Mouse (Mus musculus) neural tube, embryonic 14.5 days (tissue): ENCODE data around the gene Zfp575. TPM values are rescaled to one million over a fixed set of nuclear protein-coding genes. Genes with fewer than 3 reads are reported as not detected.

ENCODE experiments used
- ATAC-seq: fragments of 200-750 bp; cut with Nextera tagmentation; 2 replicates; pipeline ENCODE4 v1.8.0; 2017; ENCODE audit warnings: low read depth, mild to moderate bottlenecking, moderate TSS enrichment, moderate library complexity
- H3K27ac ChIP-seq: fragments of 300-500 bp; sonication (generic); 2 replicates; pipeline ENCODE4 v1.5.1; 2014; ENCODE audit warnings: low read depth, mild to moderate bottlenecking, control low read depth, low read length, moderate library complexity, mixed read lengths
- H3K27me3 ChIP-seq: fragments of 300-500 bp; sonication (generic); 2 replicates; pipeline ENCODE4 v1.6.1; 2014; ENCODE audit warnings: low read length; ENCODE audit not compliant: control insufficient read depth, insufficient read depth
- H3K36me3 ChIP-seq: fragments of 300-500 bp; sonication (generic); 2 replicates; pipeline ENCODE4 v1.6.1; 2014; ENCODE audit warnings: low read length, mixed read lengths; ENCODE audit not compliant: control insufficient read depth, insufficient read depth
- H3K4me1 ChIP-seq: fragments of 300-500 bp; sonication (generic); 2 replicates; pipeline ENCODE4 v1.6.1; 2014; ENCODE audit warnings: low read length; ENCODE audit not compliant: control insufficient read depth, insufficient read depth
- H3K4me2 ChIP-seq: fragments of 300-500 bp; sonication (generic); 2 replicates; pipeline ENCODE4 v1.6.1; 2014; ENCODE audit warnings: mild to moderate bottlenecking, low read depth, low read length, control low read depth
- H3K4me3 ChIP-seq: fragments of 300-500 bp; sonication (generic); 2 replicates; pipeline ENCODE4 v1.5.1; 2014; ENCODE audit warnings: low read depth, low read length, control low read depth, mixed read lengths
- H3K9ac ChIP-seq: fragments of 300-500 bp; sonication (generic); replicated peaks from 2 replicates; pipeline ENCODE4 v1.6.1; 2014; ENCODE audit warnings: low read depth, mild to moderate bottlenecking, control low read depth, low read length, mixed read lengths
- H3K9me3 ChIP-seq: fragments of 300-500 bp; sonication (generic); 2 replicates; pipeline ENCODE4 v1.6.1; 2016; ENCODE audit warnings: low read length; ENCODE audit not compliant: control insufficient read depth
- WGBS: fragments of 180-500 bp; shearing (Covaris S2); extraction: QIAGEN DNeasy Blood & Tissue Kit; methylation state at CpG from one replicate; pipeline ENCODE4 v1.1.7; 2014; 5-methylcytosine and 5-hydroxymethylcytosine counted together
- polyA plus RNA-seq: library from polyadenylated mRNA; unstranded; fragments of >200 nt; fragmentation: Nextera tagmentation; extraction: Ambion mirVana; gene quantifications from 2 replicates; pipeline ENCODE4 v1.2.1, GENCODE M21; 2014

Gene Zfp575
- polyA plus RNA-seq, 1 experiment from 2014 or later, result 8.5 TPM

GRCm38 (mm10) chr7:24577811-24578210 lies 9.6 kb downstream of the Zfp575 start:
- 95% methylated on average over 10 of the region's 10 CpGs for WGBS

DNA sequence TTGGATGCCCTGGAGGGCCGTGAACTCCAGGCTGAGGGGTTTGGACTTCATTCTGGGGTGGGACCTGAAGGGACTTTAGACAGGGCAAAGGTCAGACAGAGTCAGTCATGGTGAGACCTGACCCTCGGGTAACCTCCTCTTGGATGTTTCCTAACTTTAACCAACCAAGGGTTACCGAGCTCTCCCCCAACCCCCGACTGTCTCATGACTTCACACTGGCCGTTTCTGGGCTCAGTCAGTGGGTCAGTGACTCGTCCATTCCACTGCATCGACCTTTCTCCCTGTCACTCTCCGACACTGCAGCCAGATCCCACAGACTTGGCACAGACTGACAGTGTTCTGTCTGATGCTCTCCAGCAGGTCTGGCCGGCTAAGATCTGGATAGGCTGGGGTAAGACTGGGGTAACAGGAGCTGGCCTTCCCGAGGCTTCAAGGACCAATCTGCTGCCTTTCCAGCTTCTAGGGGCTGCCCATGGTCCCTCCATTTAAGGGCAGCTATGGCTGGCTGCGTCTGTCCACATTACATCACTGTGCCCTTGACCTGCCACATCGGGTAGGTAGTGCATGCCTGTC lies 13.1 kb downstream of the Zfp575 start:
- no peak for ATAC-seq
- Histone ChIP-seq H3K36me3 (no peaks in the 10 kb centered on the region), H3K4me2 (no peak overlapping the region), H3K27me3 (no peaks in the 10 kb centered on the region), H3K9me3 (no peaks in the 10 kb centered on the region), H3K4me3 (no peak overlapping the region), H3K4me1 (no peaks in the 10 kb centered on the region), H3K27ac (no peak overlapping the region), H3K9ac (no peak overlapping the region)
- 64% methylated on average over 12 of the region's 12 CpGs for WGBS

More at GRCm38 (mm10) chr7:24577811-24578210, 9.6 kb downstream of the Zfp575 start:
- Histone ChIP-seq H3K27me3 (no peaks in the 10 kb centered on the region), H3K9me3 (no peaks in the 10 kb centered on the region), H3K9ac (no peak overlapping the region), H3K27ac (no peak overlapping the region), H3K4me2 (no peak overlapping the region), H3K36me3 (no peaks in the 10 kb centered on the region), H3K4me3 (no peak overlapping the region), H3K4me1 (no peaks in the 10 kb centered on the region)
- ATAC-seq, result no peak

GRCm38 (mm10) chr7:24572455-24572854 lies 15.0 kb downstream of the Zfp575 start:
- ATAC-seq, result no peak
- H3K36me3 ChIP-seq, result peaks cover 4% of the 10 kb centered on the region; the same call in 1 of the 2 replicates
- H3K4me2 ChIP-seq, result no peak overlapping the region
- no peaks in the 10 kb centered on the region for H3K4me1 ChIP-seq
- H3K9ac ChIP-seq, result no peak overlapping the region
- H3K9me3 ChIP-seq, result no peaks in the 10 kb centered on the region
- no peak overlapping the region for H3K27ac ChIP-seq
- H3K4me3 ChIP-seq, result no peak overlapping the region
- 51% methylated on average over 5 of the region's 5 CpGs for WGBS
- no peaks in the 10 kb centered on the region for H3K27me3 ChIP-seq

- no peak overlapping the region for H3K4me3 ChIP-seq
- H3K9ac ChIP-seq, result no peak overlapping the region
- no peaks in the 10 kb centered on the region for H3K27me3 ChIP-seq
- no peak for ATAC-seq
- H3K4me1 ChIP-seq, result no peaks in the 10 kb centered on the region
- WGBS, result 90% methylated on average over 4 of the region's 4 CpGs
- peaks cover 10% of the 10 kb centered on the region for H3K36me3 ChIP-seq
- H3K4me2 ChIP-seq, result no peak overlapping the region
- H3K27ac ChIP-seq, result no peak overlapping the region
- H3K9me3 ChIP-seq, result no peaks in the 10 kb centered on the region
These were observed 16.4 kb downstream of the Zfp575 start for GRCm38 (mm10) chr7:24571071-24571470.

DNA sequence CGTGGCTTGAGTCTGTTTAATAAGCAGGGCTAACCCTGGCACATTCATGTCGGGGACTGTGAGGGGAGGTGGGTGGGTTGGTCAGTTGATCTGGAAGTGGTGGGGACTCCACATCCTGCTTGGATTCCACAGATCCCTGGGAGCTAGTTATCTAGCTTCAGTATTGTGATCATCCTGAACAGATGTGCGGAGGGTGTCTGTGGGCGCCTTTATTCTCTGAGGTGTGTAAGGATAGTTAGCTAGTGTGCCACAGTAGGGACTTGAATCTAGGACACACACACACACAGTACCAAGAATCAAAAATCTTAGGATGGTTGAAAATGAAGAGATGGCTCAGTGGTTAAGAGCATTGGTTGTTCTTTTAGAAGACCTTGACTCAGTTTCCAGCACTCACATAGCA lies 18.9 kb downstream of the Zfp575 start:
- Histone ChIP-seq H3K4me1 (no peaks in the 10 kb centered on the region), H3K4me3 (no peak overlapping the region), H3K9me3 (no peaks in the 10 kb centered on the region), H3K4me2 (no peak overlapping the region), H3K27me3 (no peaks in the 10 kb centered on the region), H3K36me3 (peaks cover 10% of the 10 kb centered on the region), H3K9ac (no peak overlapping the region), H3K27ac (no peak overlapping the region)
- no peak for ATAC-seq
- WGBS, result 89% methylated on average over 4 of the region's 4 CpGs

GRCm38 (mm10) chr7:24566206-24566605 lies 21.2 kb downstream of the Zfp575 start:
- H3K4me1 ChIP-seq, result no peaks in the 10 kb centered on the region
- no peak for ATAC-seq
- WGBS, result 97% methylated on average over 9 of the region's 9 CpGs
- H3K9me3 ChIP-seq, result no peaks in the 10 kb centered on the region
- H3K4me3 ChIP-seq, result no peak overlapping the region
- H3K36me3 ChIP-seq, result peaks cover 10% of the 10 kb centered on the region
- H3K9ac ChIP-seq, result no peak overlapping the region
- no peak overlapping the region for H3K27ac ChIP-seq
- H3K4me2 ChIP-seq, result no peak overlapping the region
- H3K27me3 ChIP-seq, result no peaks in the 10 kb centered on the region

- peaks cover 10% of the 10 kb centered on the region for H3K36me3 ChIP-seq
- 95% methylated on average over 11 of the region's 11 CpGs for WGBS
- ATAC-seq, result no peak
These were observed 21.8 kb downstream of the Zfp575 start for GRCm38 (mm10) chr7:24565627-24566026.

GRCm38 (mm10) chr7:24564607-24565265 lies 22.7 kb downstream of the Zfp575 start:
- peak; percentile 28; the same call in 1 of the 2 replicates for ATAC-seq
- H3K4me1 ChIP-seq, result no peaks in the 10 kb centered on the region
- peaks cover 10% of the 10 kb centered on the region for H3K36me3 ChIP-seq

More at GRCm38 (mm10) chr7:24565627-24566026, 21.8 kb downstream of the Zfp575 start:
- no peaks in the 10 kb centered on the region for H3K4me1 ChIP-seq
- no peaks in the 10 kb centered on the region for H3K9me3 ChIP-seq
- no peaks in the 10 kb centered on the region for H3K27me3 ChIP-seq
- H3K4me2 ChIP-seq, result no peak overlapping the region
- H3K4me3 ChIP-seq, result no peak overlapping the region
- H3K9ac ChIP-seq, result no peak overlapping the region
- H3K27ac ChIP-seq, result no peak overlapping the region

DNA sequence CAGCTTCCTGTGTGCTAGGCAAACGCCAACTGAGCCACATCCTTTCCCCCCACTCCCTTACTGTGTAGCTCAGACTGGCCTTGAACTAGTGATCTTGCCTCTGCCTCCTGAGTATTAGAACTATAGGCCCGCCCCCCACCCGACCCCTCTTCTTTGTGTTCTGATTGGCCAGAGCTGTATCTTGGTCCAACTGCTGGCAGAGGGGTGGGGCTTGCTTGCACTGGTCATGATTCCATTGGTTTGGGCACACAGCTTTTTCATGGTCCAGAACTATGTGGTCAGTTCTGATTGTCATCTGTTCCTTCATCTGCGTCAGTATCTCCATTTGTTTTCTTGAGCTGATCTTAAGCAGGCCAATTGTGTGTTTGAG lies 23.6 kb downstream of the Zfp575 start:
- 83% methylated on average over 4 of the region's 4 CpGs for WGBS
- H3K27ac ChIP-seq, result no peak overlapping the region
- H3K9me3 ChIP-seq, result no peaks in the 10 kb centered on the region
- no peak overlapping the region for H3K4me2 ChIP-seq
- H3K4me3 ChIP-seq, result no peak overlapping the region
- H3K4me1 ChIP-seq, result no peaks in the 10 kb centered on the region
- H3K36me3 ChIP-seq, result peaks cover 10% of the 10 kb centered on the region
- H3K27me3 ChIP-seq, result no peaks in the 10 kb centered on the region
- no peak overlapping the region for H3K9ac ChIP-seq
- no peak for ATAC-seq

More at GRCm38 (mm10) chr7:24564607-24565265, 22.7 kb downstream of the Zfp575 start:
- no peak overlapping the region for H3K4me2 ChIP-seq
- no peak overlapping the region for H3K4me3 ChIP-seq
- no peak overlapping the region for H3K27ac ChIP-seq
- no peak overlapping the region for H3K9ac ChIP-seq
- no peaks in the 10 kb centered on the region for H3K27me3 ChIP-seq
- H3K9me3 ChIP-seq, result no peaks in the 10 kb centered on the region
- 68% methylated on average over 6 of the region's 6 CpGs for WGBS
